Mouse (Mus musculus) heart, adult 2 months (tissue): ENCODE results near the gene Gigyf1. TPM values are rescaled to one million over a fixed set of nuclear protein-coding genes. Genes with fewer than 3 reads are reported as not detected.
A peak's percentile ranks its signal among the peaks of the same experiment; 100 is the strongest.

ENCODE experiments used
- DNase-seq, 2 experiments: peaks; one replicate each; pipeline ENCODE4 v3.0.0; 2021
- H3K27ac ChIP-seq: fragments of 200-600 bp; 2 replicates; pipeline ENCODE4 v1.8.1; 2022
- H3K27me3 ChIP-seq: fragments of 200-500 bp; 2 replicates; pipeline ENCODE4 v1.6.1; 2012; ENCODE audit warnings: mild to moderate bottlenecking, low read length, inconsistent platforms, mixed read lengths; ENCODE audit not compliant: control insufficient read depth, insufficient read depth
- H3K36me3 ChIP-seq: fragments of 200-500 bp; 2 replicates; pipeline ENCODE4 v1.6.1; 2012; ENCODE audit warnings: low read length, inconsistent platforms; ENCODE audit not compliant: control insufficient read depth, insufficient read depth
- H3K4me1 ChIP-seq: fragments of 200-500 bp; 2 replicates; pipeline ENCODE4 v1.6.1; 2011; ENCODE audit warnings: low read length; ENCODE audit not compliant: control insufficient read depth, insufficient read depth
- H3K4me3 ChIP-seq: fragments of 200-600 bp; 2 replicates; pipeline ENCODE4 v1.8.1; 2022
- H3K79me2 ChIP-seq: fragments of 200-500 bp; replicated peaks from 2 replicates; pipeline ENCODE4 v1.6.1; 2012; ENCODE audit warnings: mild to moderate bottlenecking, inconsistent platforms, low read length, moderate library complexity, mixed read lengths; ENCODE audit not compliant: control insufficient read depth, insufficient read depth
- H3K9ac ChIP-seq: fragments of 200-500 bp; 2 replicates; pipeline ENCODE4 v1.6.1; 2012; ENCODE audit warnings: low read depth, mild to moderate bottlenecking, control low read depth, inconsistent platforms, low read length, mixed read lengths
- CTCF ChIP-seq: fragments of 200-600 bp; IDR thresholded peaks from 2 replicates; pipeline ENCODE4 v1.8.1; 2022; ENCODE audit warnings: antibody characterized with exemption, mild to moderate bottlenecking, moderate library complexity
- EP300 ChIP-seq: fragments of 200-500 bp; IDR thresholded peaks from 2 replicates; pipeline ENCODE4 v1.6.1; 2011; ENCODE audit warnings: low read depth, low read length, control low read depth; ENCODE audit not compliant: insufficient read depth
- POLR2A ChIP-seq: fragments of 200-500 bp; IDR thresholded peaks from 2 replicates; pipeline ENCODE4 v1.6.1; 2011; ENCODE audit warnings: mild to moderate bottlenecking, low read depth, low read length, control low read depth; ENCODE audit not compliant: insufficient read depth
- WGBS: fragments of 180-500 bp; shearing (Covaris S2); methylation state at CpG from one replicate; pipeline ENCODE4 v1.1.7; 2018; 5-methylcytosine and 5-hydroxymethylcytosine counted together
- intact Hi-C: fragments of 180-260 bp; cut with DNase I; formaldehyde crosslinking; loops from one replicate; pipeline ENCODE4 v1.15.1; 2025
- polyA plus RNA-seq: library from polyadenylated mRNA; depleted of rRNA; stranded (reverse); fragments of >200 nt; gene quantifications from 2 replicates; pipeline ENCODE4 v1.2.3, GENCODE M21; 2012
- total RNA-seq, 2 experiments: library from RNA; stranded (reverse); gene quantifications; 2 replicates each; pipeline ENCODE4 v1.2.3; 2021

Gigyf1 gene
- total and polyA plus RNA-seq, 3 experiments, result 21.0 to 29.1 (median 24.4) TPM

GRCm38 (mm10) chr5:137521861-137522260 lies 3.5 kb downstream of the Gigyf1 start:
- Histone ChIP-seq H3K4me1 (no peaks in the 10 kb centered on the region), H3K36me3 (no peaks in the 10 kb centered on the region), H3K4me3 (no peak overlapping the region), H3K27me3 (no peaks in the 10 kb centered on the region), H3K9ac (no peak overlapping the region), H3K79me2 (no peaks in the 10 kb centered on the region), H3K27ac (no peak overlapping the region)
- TF ChIP-seq EP300, result no peak
- TF ChIP-seq CTCF, result no peak
- no peak for TF ChIP-seq POLR2A
- DNase-seq, result no peak
- intact Hi-C loops, result no loop called here
- 77% methylated on average over 9 of the region's 9 CpGs for WGBS

DNA sequence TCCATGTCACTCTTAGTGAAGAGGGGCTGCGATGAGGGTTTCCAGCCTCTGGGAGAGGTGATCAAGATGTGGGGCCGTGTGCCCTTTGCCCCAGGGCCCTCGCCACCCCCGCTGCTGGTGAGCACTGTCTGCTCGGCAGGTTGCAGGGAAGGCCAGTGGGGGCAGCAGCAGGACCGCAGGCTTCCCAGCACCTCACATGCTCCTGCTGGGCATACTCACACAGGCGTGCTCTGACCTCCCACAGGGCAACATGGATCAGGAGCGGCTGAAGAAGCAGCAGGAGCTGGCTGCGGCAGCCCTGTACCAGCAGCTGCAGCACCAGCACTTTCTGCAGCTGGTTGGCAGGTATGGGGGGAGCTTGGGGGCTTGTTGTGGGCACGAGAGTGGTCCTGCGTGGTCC lies 4.4 kb downstream of the Gigyf1 start:
- Histone ChIP-seq H3K4me1 (no peaks in the 10 kb centered on the region), H3K27ac (no peak overlapping the region), H3K27me3 (no peaks in the 10 kb centered on the region), H3K79me2 (no peaks in the 10 kb centered on the region), H3K4me3 (no peak overlapping the region), H3K9ac (no peak overlapping the region), H3K36me3 (no peaks in the 10 kb centered on the region)
- WGBS, result 87% methylated on average over 11 of the region's 11 CpGs
- intact Hi-C loops, result no loop called here
- DNase-seq, result no peak
- no peak for TF ChIP-seq CTCF
- no peak for TF ChIP-seq EP300
- TF ChIP-seq POLR2A, result no peak

- intact Hi-C loops, result no loop called here
- H3K27me3 ChIP-seq, result no peaks in the 10 kb centered on the region
- no peaks in the 10 kb centered on the region for H3K79me2 ChIP-seq
- TF ChIP-seq EP300, result no peak
- TF ChIP-seq CTCF, result no peak
- no peak for TF ChIP-seq POLR2A
- DNase-seq, result no peak
- no peak overlapping the region for H3K9ac ChIP-seq
- WGBS, result 83% methylated on average over 25 of the region's 25 CpGs
- H3K27ac ChIP-seq, result no peak overlapping the region
- H3K4me3 ChIP-seq, result no peak overlapping the region
- no peaks in the 10 kb centered on the region for H3K36me3 ChIP-seq
- no peaks in the 10 kb centered on the region for H3K4me1 ChIP-seq
Measured at GRCm38 (mm10) chr5:137523396-137524250, 5.3 kb downstream of the Gigyf1 start.

GRCm38 (mm10) chr5:137524251-137524515 lies 5.8 kb downstream of the Gigyf1 start:
- Histone ChIP-seq H3K4me3 (no peak overlapping the region), H3K27me3 (no peaks in the 10 kb centered on the region), H3K36me3 (no peaks in the 10 kb centered on the region), H3K79me2 (no peaks in the 10 kb centered on the region), H3K4me1 (no peaks in the 10 kb centered on the region), H3K27ac (no peak overlapping the region), H3K9ac (no peak overlapping the region)
- intact Hi-C loops, result no loop called here
- no peak for TF ChIP-seq POLR2A
- TF ChIP-seq EP300, result no peak
- TF ChIP-seq CTCF, result no peak
- 89% methylated on average over 8 of the region's 8 CpGs for WGBS
- peak in 1 of 2 experiments; percentile 34 for DNase-seq

GRCm38 (mm10) chr5:137524671-137525070 lies 6.3 kb downstream of the Gigyf1 start:
- no peak overlapping the region for H3K4me3 ChIP-seq
- no peaks in the 10 kb centered on the region for H3K36me3 ChIP-seq
- H3K27me3 ChIP-seq, result no peaks in the 10 kb centered on the region
- DNase-seq, result peak in 1 of 2 experiments; percentile 22
- no peaks in the 10 kb centered on the region for H3K79me2 ChIP-seq
- TF ChIP-seq EP300, result no peak
- no peak overlapping the region for H3K27ac ChIP-seq
- 82% methylated on average over 12 of the region's 13 CpGs for WGBS
- no peak overlapping the region for H3K9ac ChIP-seq
- no peaks in the 10 kb centered on the region for H3K4me1 ChIP-seq
- intact Hi-C loops, result no loop called here

DNA sequence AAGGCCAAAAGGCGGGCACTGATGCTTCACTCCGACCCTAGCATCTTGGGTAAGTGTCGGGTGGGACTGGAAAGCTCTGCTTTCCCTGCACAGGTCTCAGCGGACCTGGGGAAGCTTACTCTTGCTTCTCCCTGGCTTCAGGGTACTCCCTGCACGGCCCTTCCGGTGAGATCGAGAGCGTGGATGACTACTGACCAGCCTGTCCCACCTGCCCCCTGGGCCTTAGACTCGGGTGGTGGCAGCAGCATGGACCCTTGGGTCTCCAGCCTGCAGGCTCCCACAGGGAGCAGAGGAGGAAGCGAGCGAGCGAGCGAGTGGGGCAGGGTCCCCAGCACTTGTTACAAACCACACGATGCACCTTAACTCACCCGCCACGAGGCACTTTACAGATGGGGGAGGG lies 7.2 kb downstream of the Gigyf1 start:
- Histone ChIP-seq H3K27ac (no peak overlapping the region), H3K4me3 (no peak overlapping the region), H3K9ac (no peak overlapping the region), H3K4me1 (peaks cover 2% of the 10 kb centered on the region; the same call in 1 of the 2 replicates), H3K36me3 (no peaks in the 10 kb centered on the region), H3K79me2 (no peaks in the 10 kb centered on the region; the same call in 1 of the 2 replicates), H3K27me3 (no peaks in the 10 kb centered on the region)
- TF ChIP-seq EP300, result no peak
- TF ChIP-seq POLR2A, result no peak
- TF ChIP-seq CTCF, result no peak
- intact Hi-C loops, result no loop called here
- WGBS, result 72% methylated on average over 16 of the region's 16 CpGs
- DNase-seq, result no peak
